Comparison of ENCODE assay signal across 20 mouse cellular contexts in genomic region chr1:73242290-73242689, GRCm38 (mm10).
A peak's percentile ranks its signal among the peaks of the same experiment; 100 is the strongest.
DNase-seq lines count a peak whose midpoint lies in the region; ATAC-seq and TF ChIP-seq lines count a peak whose summit lies in the region.
"Had no signal": no experiment of that assay in that cellular context is flagged by ENCODE, and none has a peak within 500 bp of the region (broad histone marks: within the 10 kb centered on the region; RNA-seq: fewer than 3 reads in every experiment).

No protein-coding gene starts in this region.

- peaks cover 5% of the 10 kb centered on the region for H3K4me1 ChIP-seq in embryonic facial prominence, embryonic 12.5 days
- peaks cover 17% of the 10 kb centered on the region for H3K4me1 ChIP-seq in embryonic facial prominence, embryonic 10.5 days
- no peaks in the 10 kb centered on the region for H3K4me1 ChIP-seq in midbrain, postnatal 0 days (ENCODE audit: insufficient read depth, low read length)
- no peaks in the 10 kb centered on the region for H3K4me1 ChIP-seq in midbrain, embryonic 15.5 days
- H3K4me1 ChIP-seq: forebrain, embryonic 12.5 days; hindbrain, embryonic 15.5 days; intestine, embryonic 15.5 days had no signal

- peak; percentile 28; the same call in 1 of the 2 replicates for ATAC-seq in embryonic facial prominence, embryonic 12.5 days (ENCODE audit: insufficient number of reproducible peaks, insufficient read depth, low FRiP score, low TSS enrichment)
- ATAC-seq in midbrain, postnatal 0 days (ENCODE audit: low FRiP score): no peak
- no peak for ATAC-seq in midbrain, embryonic 15.5 days (replicated peaks)
- ATAC-seq: forebrain, embryonic 16.5 days; intestine, embryonic 15.5 days had no signal

- no peaks in the 10 kb centered on the region for H3K36me3 ChIP-seq in embryonic facial prominence, embryonic 12.5 days
- no peaks in the 10 kb centered on the region for H3K36me3 ChIP-seq in embryonic facial prominence, embryonic 10.5 days (replicated peaks)
- H3K36me3 ChIP-seq in midbrain, postnatal 0 days (ENCODE audit: insufficient read depth, low read length): no peaks in the 10 kb centered on the region
- no peaks in the 10 kb centered on the region for H3K36me3 ChIP-seq in midbrain, embryonic 15.5 days (replicated peaks)
- H3K36me3 ChIP-seq: forebrain, embryonic 12.5 days; heart, embryonic 13.5 days; hindbrain, embryonic 15.5 days; intestine, embryonic 15.5 days had no signal

- no peaks in the 10 kb centered on the region for H3K9me3 ChIP-seq in embryonic facial prominence, embryonic 12.5 days
- H3K9me3 ChIP-seq in embryonic facial prominence, embryonic 10.5 days: no peaks in the 10 kb centered on the region
- no peaks in the 10 kb centered on the region for H3K9me3 ChIP-seq in midbrain, postnatal 0 days (ENCODE audit: low read length)
- no peaks in the 10 kb centered on the region for H3K9me3 ChIP-seq in midbrain, embryonic 15.5 days
- H3K9me3 ChIP-seq: forebrain, embryonic 12.5 days; heart, embryonic 13.5 days; hindbrain, embryonic 15.5 days; intestine, embryonic 15.5 days had no signal

- H3K4me2 ChIP-seq in embryonic facial prominence, embryonic 12.5 days (replicated peaks): no peak overlapping the region
- no peak overlapping the region for H3K4me2 ChIP-seq in midbrain, postnatal 0 days (ENCODE audit: low read depth, low read length, poor library complexity, severe bottlenecking)
- no peak overlapping the region for H3K4me2 ChIP-seq in midbrain, embryonic 15.5 days
- H3K4me2 ChIP-seq: forebrain, embryonic 12.5 days; heart, embryonic 13.5 days; hindbrain, embryonic 15.5 days; intestine, embryonic 15.5 days had no signal

- no peak overlapping the region for H3K9ac ChIP-seq in embryonic facial prominence, embryonic 12.5 days
- H3K9ac ChIP-seq in midbrain, postnatal 0 days (replicated peaks; ENCODE audit: low read length, poor library complexity, severe bottlenecking): no peak overlapping the region
- no peak overlapping the region for H3K9ac ChIP-seq in midbrain, embryonic 15.5 days
- H3K9ac ChIP-seq: forebrain, embryonic 12.5 days; heart, embryonic 13.5 days; hindbrain, embryonic 15.5 days; intestine, embryonic 15.5 days had no signal

- TF ChIP-seq CTCF in midbrain, postnatal 0 days (IDR thresholded peaks at IDR 0.05): no peak

- no peaks in the 10 kb centered on the region for H3K27me3 ChIP-seq in embryonic facial prominence, embryonic 12.5 days
- H3K27me3 ChIP-seq in embryonic facial prominence, embryonic 10.5 days (replicated peaks; ENCODE audit: low read depth, poor library complexity, severe bottlenecking): peaks cover 4% of the 10 kb centered on the region; the same call in 1 of the 2 replicates
- H3K27me3 ChIP-seq in midbrain, postnatal 0 days (ENCODE audit: insufficient read depth, low read length): no peaks in the 10 kb centered on the region
- H3K27me3 ChIP-seq in midbrain, embryonic 15.5 days (replicated peaks): no peaks in the 10 kb centered on the region
- H3K27me3 ChIP-seq: forebrain, embryonic 12.5 days; heart, embryonic 13.5 days; hindbrain, embryonic 15.5 days; intestine, embryonic 15.5 days had no signal

- WGBS in embryonic facial prominence, embryonic 12.5 days: 73% methylated on average over 9 of the region's 9 CpGs
- WGBS in embryonic facial prominence, embryonic 10.5 days: 89% methylated on average over 9 of the region's 9 CpGs
- 88% methylated on average over 9 of the region's 9 CpGs for WGBS in midbrain, postnatal 0 days
- 91% methylated on average over 9 of the region's 9 CpGs for WGBS in midbrain, embryonic 15.5 days

- no peak overlapping the region for H3K4me3 ChIP-seq in embryonic facial prominence, embryonic 12.5 days
- no peak overlapping the region for H3K4me3 ChIP-seq in embryonic facial prominence, embryonic 10.5 days
- no peak overlapping the region for H3K4me3 ChIP-seq in midbrain, postnatal 0 days (ENCODE audit: low read depth, low read length)
- H3K4me3 ChIP-seq in midbrain, embryonic 15.5 days: no peak overlapping the region
- H3K4me3 ChIP-seq: forebrain, embryonic 12.5 days; heart, embryonic 13.5 days; hindbrain, embryonic 15.5 days; intestine, embryonic 15.5 days had no signal

- H3K27ac ChIP-seq in embryonic facial prominence, embryonic 12.5 days: 0 out of 2 replicates have a peak overlapping the region, but pooled peaks have one; percentile 12
- no peak overlapping the region for H3K27ac ChIP-seq in embryonic facial prominence, embryonic 10.5 days (replicated peaks)
- no peak overlapping the region for H3K27ac ChIP-seq in midbrain, postnatal 0 days (ENCODE audit: low read depth, low read length)
- H3K27ac ChIP-seq in midbrain, embryonic 15.5 days: no peak overlapping the region
- H3K27ac ChIP-seq: forebrain, embryonic 12.5 days; heart, embryonic 13.5 days; hindbrain, embryonic 15.5 days; intestine, embryonic 15.5 days had no signal

- no peak for DNase-seq in embryonic facial prominence, embryonic 10.5 days (ENCODE audit: low spot score)
- peak; percentile 27 for DNase-seq in midbrain, postnatal 0 days (ENCODE audit: low spot score)
- DNase-seq in fibroblast of lung, adult 2 months (ENCODE audit: low read depth): peak; percentile 64
- DNase-seq in Muller cell, postnatal 12 days (ENCODE audit: inconsistent ontology term): no peak
- no peak for DNase-seq in adrenal gland, postnatal 4 days (ENCODE audit: low spot score in 2 of 2)
- no peak for DNase-seq in spleen, adult 18-20 months
- DNase-seq: adrenal gland, adult 8-10 months; cerebellum, adult 18-20 months; cerebellum, adult 9-11 months; embryo, embryonic 11 days; gastrocnemius, postnatal 25 days; heart, postnatal 36 days; kidney, adult 18-20 months had no signal

Comparison
In these comparisons a context has a peak if more than half of its experiments do, and no peak if none do; other contexts are left out.
1. DNase-seq: peak in midbrain, postnatal 0 days (single experiment) and fibroblast of lung, adult 2 months (single experiment); none in embryonic facial prominence, embryonic 10.5 days (single experiment), Muller cell, postnatal 12 days (single experiment), adrenal gland, postnatal 4 days (0 of 2) and spleen, adult 18-20 months (0 of 2).